Mouse (Mus musculus): ENCODE measurements around the gene P2rx1.

P2rx1 gene

GRCm38 (mm10) chr11:72989044-72989443 lies 9.9 kb upstream of the P2rx1 start:
- DNase-seq, result no peak

GRCm38 (mm10) chr11:72990688-72991087 lies 8.2 kb upstream of the P2rx1 start:
- DNase-seq, result no peak

GRCm38 (mm10) chr11:72991961-72992360 lies 6.9 kb upstream of the P2rx1 start:
- DNase-seq, result no peak

DNA sequence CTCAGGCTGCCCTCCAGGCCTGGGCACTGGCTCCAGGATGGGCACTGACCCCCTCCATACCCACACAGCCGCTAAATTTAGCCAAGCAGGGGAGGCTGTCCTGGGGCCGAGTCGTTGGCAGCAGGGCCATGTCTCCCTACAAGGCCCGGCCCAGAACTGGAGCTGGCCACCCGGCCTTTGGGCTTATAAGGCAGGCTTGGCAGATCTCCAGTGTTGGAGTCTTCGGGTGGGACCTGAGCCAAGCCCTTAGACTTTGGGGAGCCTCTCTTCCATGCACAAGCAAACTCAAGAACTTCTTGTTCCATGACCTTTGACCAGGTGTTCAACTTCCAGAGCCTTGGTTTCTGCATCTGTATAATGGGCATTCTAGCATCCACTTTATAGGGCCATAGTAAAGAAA lies 2.6 kb upstream of the P2rx1 start:
- no peak for DNase-seq

- no peak for DNase-seq
Measured at GRCm38 (mm10) chr11:72996781-72997180, 2.1 kb upstream of the P2rx1 start.

GRCm38 (mm10) chr11:72997529-72998326 lies 1.2 kb upstream of the P2rx1 start:
- DNase-seq, result no peak

GRCm38 (mm10) chr11:73001029-73001428 lies 2.1 kb downstream of the P2rx1 start:
- DNase-seq, result no peak

DNA sequence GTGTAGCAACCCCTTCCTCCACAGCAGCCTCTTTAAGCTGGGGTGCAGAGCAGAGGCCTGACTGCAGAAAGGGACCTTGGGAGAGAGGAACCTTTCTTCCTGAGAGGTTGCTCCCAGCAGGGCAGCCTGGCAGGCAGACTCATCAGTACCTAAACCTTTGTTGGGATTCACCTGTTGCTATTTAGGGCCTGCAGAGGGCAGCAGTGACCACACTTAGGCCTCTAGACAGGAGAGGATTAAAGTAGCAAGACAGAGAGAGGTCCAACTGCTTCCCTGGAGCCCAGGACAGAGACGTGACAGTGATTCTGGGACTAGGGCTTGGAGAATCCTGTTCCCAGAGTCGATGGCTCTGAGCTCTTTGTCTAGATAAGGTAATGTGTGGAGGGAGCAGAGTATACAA lies 7.5 kb downstream of the P2rx1 start:
- DNase-seq, result peak; percentile 69

GRCm38 (mm10) chr11:73007113-73007512 lies 8.2 kb downstream of the P2rx1 start:
- DNase-seq, result peak; percentile 15

GRCm38 (mm10) chr11:73007698-73008481 lies 9.0 kb downstream of the P2rx1 start:
- DNase-seq, result peak; percentile 45

GRCm38 (mm10) chr11:73008826-73009225 lies 9.9 kb downstream of the P2rx1 start:
- DNase-seq, result no peak

DNA sequence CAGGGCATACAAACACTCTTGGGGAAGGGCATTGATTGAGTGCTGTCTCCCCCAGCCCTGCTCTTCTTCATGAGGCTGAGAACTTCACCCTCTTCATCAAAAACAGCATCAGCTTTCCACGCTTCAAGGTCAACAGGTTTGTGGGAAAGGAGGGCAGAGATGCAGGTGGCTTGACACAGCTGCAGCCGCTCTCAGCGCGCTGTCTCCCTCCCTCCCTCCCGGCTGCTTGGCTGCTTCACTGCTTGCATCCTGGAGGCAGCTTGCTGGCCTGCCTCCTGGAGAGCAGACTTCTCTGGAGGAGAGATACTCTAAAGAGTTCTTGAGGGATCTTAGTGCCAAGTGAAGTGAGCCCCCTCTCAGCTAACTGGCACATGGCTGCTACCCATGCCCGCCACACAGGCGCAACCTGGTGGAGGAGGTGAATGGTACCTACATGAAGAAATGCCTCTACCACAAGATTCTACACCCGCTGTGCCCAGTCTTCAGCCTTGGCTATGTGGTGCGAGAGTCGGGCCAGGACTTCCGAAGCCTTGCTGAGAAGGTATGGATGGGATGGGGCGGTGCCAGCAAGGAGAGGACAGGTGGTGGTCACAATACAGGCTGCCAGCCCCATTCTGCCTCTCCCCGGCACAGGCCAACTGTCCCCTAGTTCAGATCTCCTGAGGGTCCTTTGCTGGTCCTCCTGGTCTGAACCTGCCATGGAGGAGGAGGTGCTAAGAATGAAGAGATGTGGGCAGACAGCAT lies 10.8 kb downstream of the P2rx1 start:
- DNase-seq, result peak; percentile 77

DNA sequence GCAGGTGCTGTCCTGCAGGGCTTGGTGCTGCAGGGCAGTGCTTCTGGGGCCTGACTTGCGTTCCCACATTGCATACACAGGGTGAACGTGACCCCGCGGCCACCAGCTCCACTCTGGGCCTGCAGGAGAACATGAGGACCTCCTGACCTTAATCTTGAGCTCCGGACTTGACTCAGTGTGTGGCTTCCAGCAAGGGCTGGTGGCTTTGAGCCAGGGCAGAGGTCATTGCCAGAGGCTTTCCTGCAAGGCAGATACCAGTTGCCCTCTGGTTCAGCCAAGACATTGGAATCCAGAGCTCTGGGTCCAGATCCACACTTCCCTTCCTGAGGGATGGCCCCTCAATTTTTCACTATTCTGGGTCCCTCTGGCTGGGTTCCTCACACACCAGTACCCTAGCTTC lies 15.1 kb downstream of the P2rx1 start:
- peak; percentile 36 for DNase-seq

GRCm38 (mm10) chr11:73014831-73015344 lies 16.0 kb downstream of the P2rx1 start:
- DNase-seq, result peak; percentile 78

GRCm38 (mm10) chr11:73015391-73016102 lies 16.6 kb downstream of the P2rx1 start:
- DNase-seq, result peak; percentile 73

DNA sequence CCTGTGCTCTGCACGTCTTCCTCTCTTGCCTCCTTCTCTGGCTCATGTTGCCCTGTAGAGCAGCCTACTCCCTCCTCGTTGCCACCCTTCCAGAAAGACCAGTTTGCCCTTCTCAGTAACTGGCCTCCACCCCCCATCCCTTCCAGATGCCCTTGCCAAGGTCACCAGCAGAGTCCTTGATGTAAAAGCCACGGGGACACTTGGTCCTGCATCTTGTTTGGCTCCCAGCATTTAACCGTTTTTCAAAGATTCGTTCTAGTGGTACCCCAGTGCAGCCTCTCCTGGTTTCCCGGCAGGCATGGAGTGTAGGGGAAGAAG lies 17.2 kb downstream of the P2rx1 start:
- DNase-seq, result no peak

DNA sequence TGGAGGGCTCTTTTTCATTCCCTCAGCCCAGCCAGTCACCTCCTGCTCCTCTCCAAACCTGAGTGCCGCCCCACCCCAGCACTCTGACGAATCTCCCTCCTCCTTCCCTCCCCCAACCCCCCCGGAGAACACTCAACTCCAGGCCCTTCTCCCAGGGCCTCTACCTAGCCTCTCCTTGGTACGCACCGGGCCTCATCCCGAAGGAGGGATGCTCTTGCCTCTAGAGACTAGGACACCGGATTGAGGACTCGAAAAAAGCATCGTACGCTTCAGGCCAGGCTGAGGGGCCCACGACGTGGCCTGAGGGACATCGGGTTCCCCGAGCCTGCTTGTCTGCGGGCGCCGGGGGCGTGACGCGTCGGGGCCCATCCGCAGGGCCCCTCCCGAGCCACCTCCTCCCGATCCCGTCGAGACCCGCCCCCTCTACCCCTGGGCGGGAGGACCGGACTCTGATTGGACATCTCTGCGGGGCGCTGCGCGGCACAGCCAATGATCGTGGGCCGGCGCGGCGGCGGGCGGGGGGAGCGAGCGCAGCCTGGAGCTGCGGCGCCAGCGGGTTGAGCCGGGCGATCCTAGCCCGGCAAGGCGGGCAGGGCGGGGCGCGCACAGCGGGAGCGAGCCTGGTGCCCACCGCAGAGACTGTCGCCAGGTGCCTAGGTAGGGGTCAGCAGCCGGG lies 19.7 kb downstream of the P2rx1 start, which contains the start of gene Camkk1:
Gene Camkk1 (plus strand): TSS at position 538 of the 676 bp plus-strand sequence.
- peak; percentile 97 for DNase-seq

DNA sequence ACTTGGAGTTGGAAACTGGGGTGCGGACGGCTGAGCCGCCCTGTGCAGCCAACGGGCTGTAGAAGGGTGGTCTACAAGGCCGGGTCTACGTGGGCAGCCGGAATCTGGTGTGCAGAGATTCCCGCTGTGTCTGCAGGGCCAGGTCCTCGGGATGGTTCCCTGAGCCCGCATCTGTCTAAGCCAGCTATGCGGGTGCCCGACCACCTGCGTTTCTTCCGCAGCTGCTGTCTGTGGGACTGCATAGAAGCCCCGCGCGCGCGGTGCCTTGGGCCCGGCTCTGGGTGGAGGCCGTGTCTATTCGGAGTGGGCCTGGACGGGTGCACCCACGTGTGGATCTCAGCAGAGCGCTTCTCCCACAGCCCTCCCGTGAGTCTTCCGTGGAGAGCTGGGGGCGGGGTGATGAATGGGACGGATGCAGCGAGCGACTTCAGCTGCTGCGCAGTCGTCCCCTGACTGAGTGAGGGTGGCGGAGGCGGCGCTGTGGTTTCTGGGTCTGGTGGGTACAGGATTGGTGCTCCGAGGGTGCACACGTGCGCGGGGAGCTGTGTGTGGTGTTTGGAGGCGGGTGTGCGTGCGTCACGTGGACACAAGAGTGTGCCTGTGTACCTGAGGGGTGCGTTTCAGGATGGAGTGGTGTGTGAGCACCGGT lies 20.4 kb downstream of the P2rx1 start:
- DNase-seq, result peak; percentile 68

DNA sequence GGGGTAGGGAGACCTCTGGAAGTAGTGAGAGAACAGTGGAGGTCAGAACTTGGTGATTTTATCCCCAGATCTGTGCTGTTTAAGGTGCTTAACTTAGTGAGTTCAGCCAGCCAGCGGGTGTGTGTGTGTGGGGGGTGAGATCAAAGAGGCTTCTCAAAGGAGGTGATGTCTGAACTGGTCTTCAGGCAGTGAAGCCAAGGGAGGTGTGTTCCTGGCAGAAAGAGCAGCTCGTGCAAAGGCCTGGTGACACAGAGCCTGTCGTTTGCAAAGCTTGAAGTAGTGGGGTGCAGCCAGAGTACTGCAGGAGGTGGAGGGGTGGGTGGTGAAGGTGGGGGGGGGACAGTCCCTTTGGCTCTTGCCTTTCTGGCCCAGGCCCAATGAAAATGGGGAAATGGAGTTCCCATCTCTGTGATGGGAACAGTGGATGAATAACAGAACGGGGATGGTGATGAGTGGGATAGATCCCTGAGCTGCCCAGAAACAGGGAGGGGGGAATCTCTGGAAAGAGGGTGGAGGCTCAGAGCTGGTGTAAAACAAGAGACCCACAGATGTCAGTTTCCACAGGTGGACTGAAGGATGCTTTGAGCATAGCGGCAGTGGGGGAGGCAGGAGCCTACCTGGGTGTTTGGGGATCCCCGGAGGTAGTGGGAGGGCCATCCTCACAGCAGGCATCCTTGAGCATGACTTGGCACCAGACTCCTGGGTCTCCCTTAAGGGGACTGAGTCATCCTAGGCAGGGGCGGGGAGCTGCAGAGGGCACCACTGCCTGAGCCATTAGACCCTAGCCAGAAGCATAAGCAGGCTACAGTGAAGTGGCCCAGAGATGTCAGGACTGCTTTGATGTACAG lies 22.3 kb downstream of the P2rx1 start:
- DNase-seq, result no peak

- DNase-seq, result peak; percentile 66
Measured at GRCm38 (mm10) chr11:73023099-73023498, 24.2 kb downstream of the P2rx1 start.

Data from cerebellum, adult 11 months (tissue).